Mouse (Mus musculus) midbrain, embryonic 11.5 days (tissue): ENCODE results near the gene Slc6a18. TPM values are rescaled to one million over a fixed set of nuclear protein-coding genes. Genes with fewer than 3 reads are reported as not detected.

Experiments used
- ATAC-seq: fragments of 200-750 bp; cut with Nextera tagmentation; 2 replicates; pipeline ENCODE4 v1.8.0; 2017; ENCODE audit warnings: moderate TSS enrichment, moderate library complexity; ENCODE audit not compliant: low FRiP score
- DNase-seq: peaks from one replicate; pipeline ENCODE4 v3.0.0; 2015; ENCODE audit warnings: low spot score; ENCODE audit errors: missing footprints
- H3K27ac ChIP-seq: fragments of 300-500 bp; sonication (generic); 2 replicates; pipeline ENCODE4 v1.5.1; 2014; ENCODE audit warnings: low read depth, low read length
- H3K27me3 ChIP-seq: fragments of 300-500 bp; sonication (generic); 2 replicates; pipeline ENCODE4 v1.6.1; 2014; ENCODE audit warnings: mild to moderate bottlenecking, low read length, moderate library complexity, mixed read lengths; ENCODE audit not compliant: control insufficient read depth, insufficient read depth
- H3K36me3 ChIP-seq: fragments of 300-500 bp; sonication (generic); 2 replicates; pipeline ENCODE4 v1.6.1; 2014; ENCODE audit warnings: mild to moderate bottlenecking, low read length, moderate library complexity, mixed read lengths; ENCODE audit not compliant: control insufficient read depth, insufficient read depth
- H3K4me1 ChIP-seq: fragments of 300-500 bp; sonication (generic); 2 replicates; pipeline ENCODE4 v1.6.1; 2014; ENCODE audit warnings: low read length; ENCODE audit not compliant: control insufficient read depth, insufficient read depth
- H3K4me2 ChIP-seq: fragments of 300-500 bp; sonication (generic); 2 replicates; pipeline ENCODE4 v1.6.1; 2014; ENCODE audit warnings: mild to moderate bottlenecking, moderate library complexity
- H3K4me3 ChIP-seq: fragments of 300-500 bp; sonication (generic); 2 replicates; pipeline ENCODE4 v1.5.1; 2014; ENCODE audit warnings: low read depth, low read length
- H3K9ac ChIP-seq: fragments of 300-500 bp; sonication (generic); 2 replicates; pipeline ENCODE4 v1.6.1; 2014; ENCODE audit warnings: low read length
- H3K9me3 ChIP-seq: fragments of 300-500 bp; sonication (generic); 2 replicates; pipeline ENCODE4 v1.6.1; 2016; ENCODE audit warnings: low read length; ENCODE audit not compliant: control insufficient read depth
- WGBS: fragments of 180-500 bp; shearing (Covaris S2); extraction: QIAGEN DNeasy Blood & Tissue Kit; methylation state at CpG from one replicate; pipeline ENCODE4 v1.1.7; 2014; 5-methylcytosine and 5-hydroxymethylcytosine counted together
- polyA plus RNA-seq: library from polyadenylated mRNA; unstranded; fragments of >200 nt; fragmentation: Nextera tagmentation; extraction: Ambion mirVana; gene quantifications from 2 replicates; pipeline ENCODE4 v1.2.1, GENCODE M21; 2014

The Slc6a18 gene
- polyA plus RNA-seq, 1 experiment from 2014 or later = not detected

DNA sequence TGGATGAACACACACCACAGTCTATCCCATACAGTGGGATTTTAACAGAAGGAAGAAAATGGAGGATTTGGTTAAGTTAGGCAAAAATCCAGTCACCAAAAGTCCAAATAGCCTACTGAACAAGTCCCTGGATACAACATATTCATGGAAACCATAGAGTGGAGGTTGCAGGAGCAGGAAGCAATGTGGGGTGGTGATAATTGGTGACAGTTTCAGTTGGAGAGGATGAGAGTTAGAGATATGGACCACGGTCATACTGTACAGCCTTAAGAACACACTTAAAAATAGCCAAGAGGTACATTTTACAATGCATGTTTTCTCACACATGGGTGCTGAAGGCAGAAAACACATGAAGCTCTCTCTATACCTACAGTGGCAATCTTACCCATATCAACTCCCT is 17.1 kb upstream of the Slc6a18 start:
- Histone ChIP-seq H3K4me3 (no peak overlapping the region), H3K9ac (no peak overlapping the region), H3K27ac (no peak overlapping the region), H3K4me2 (no peak overlapping the region), H3K9me3 (no peaks in the 10 kb centered on the region), H3K36me3 (no peaks in the 10 kb centered on the region), H3K27me3 (no peaks in the 10 kb centered on the region), H3K4me1 (no peaks in the 10 kb centered on the region)
- ATAC-seq = no peak
- DNase-seq = no peak
- WGBS = 78% methylated on average over 1 of the region's 1 CpGs

DNA sequence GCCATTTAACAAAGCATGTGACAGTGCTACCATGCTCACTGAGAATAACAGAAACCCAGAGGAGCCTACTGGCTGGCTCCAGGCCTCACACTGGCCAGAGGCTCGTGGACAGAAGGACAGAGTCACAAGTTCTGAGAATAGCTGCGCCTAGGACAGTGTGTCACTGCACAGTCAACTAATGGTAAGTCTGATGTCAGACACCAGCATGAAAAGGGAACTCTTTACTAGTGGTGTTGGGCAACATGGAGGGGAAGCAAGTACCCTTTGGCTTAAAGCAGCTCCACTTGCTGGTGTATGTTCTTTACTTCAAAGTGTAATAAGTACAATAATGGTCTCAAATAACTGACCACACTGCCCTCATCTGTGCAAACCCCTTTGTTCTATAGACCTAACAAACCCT is 15.5 kb upstream of the Slc6a18 start:
- H3K36me3 ChIP-seq = no peaks in the 10 kb centered on the region
- no peaks in the 10 kb centered on the region for H3K9me3 ChIP-seq
- ATAC-seq = no peak
- DNase-seq = no peak
- no peaks in the 10 kb centered on the region for H3K27me3 ChIP-seq
- H3K4me3 ChIP-seq = no peak overlapping the region
- H3K4me1 ChIP-seq = no peaks in the 10 kb centered on the region
- no peak overlapping the region for H3K27ac ChIP-seq
- H3K4me2 ChIP-seq = no peak overlapping the region
- H3K9ac ChIP-seq = no peak overlapping the region
- WGBS = 71% methylated on average over 2 of the region's 2 CpGs

DNA sequence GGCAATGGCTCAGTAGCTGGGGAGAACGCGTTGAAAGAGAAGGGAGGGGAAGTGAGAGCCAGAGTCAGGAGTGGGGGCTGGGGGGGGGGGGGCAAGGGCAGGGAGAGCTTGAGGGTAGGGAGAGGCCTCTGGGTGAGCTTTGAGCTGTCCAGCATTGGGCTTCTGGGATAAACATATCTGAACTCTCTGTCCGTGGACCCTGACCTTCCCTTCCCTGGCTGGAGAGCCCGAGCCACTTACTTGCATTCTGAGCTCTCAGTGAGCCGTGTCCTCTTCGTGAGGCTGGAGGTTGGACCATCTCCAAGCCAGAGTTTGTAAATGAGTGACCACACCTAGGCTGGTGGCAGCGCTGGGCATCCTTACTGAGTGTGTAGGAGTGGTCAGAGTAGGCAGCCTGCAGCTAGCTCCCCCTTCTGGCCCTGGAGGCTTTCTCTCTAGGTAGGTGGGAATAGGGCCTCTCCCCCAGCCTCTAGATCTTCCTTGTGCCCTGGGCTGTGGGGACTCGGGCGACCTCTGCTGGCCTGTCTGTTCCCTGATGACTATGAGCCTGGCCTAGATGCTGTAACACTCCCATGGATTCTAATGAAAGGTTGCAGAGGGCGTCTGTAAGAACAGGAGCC is 14.5 kb upstream of the Slc6a18 start:
- WGBS = 31% methylated on average over 10 of the region's 10 CpGs
- peak; percentile 85 for ATAC-seq
- no peak overlapping the region for H3K4me3 ChIP-seq

DNA sequence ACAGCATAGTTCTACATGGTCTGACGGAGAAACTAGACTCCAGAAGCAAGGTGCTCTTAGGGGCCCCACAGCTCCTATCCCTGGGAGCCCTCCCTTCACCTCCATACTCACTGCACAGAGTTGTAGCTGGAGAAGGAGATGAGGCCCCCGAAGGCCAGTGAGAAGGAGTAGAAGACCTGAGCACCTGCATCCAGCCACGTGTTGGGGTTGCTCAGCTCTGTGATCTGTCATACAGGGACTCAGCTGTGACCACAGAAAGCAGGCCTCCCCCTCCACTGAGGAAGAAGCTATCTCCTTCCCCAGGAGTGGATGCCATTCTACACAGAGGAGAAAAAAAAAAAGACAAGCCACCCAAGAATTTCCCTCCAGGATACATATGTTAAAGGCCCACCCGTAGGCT is 11.1 kb upstream of the Slc6a18 start:
- 85% methylated on average over 4 of the region's 4 CpGs for WGBS

More for the DNA sequence above, 14.5 kb upstream of the Slc6a18 start:
- Histone ChIP-seq H3K4me2 (no peak overlapping the region), H3K36me3 (no peaks in the 10 kb centered on the region), H3K9ac (no peak overlapping the region), H3K4me1 (no peaks in the 10 kb centered on the region), H3K27ac (no peak overlapping the region), H3K27me3 (no peaks in the 10 kb centered on the region), H3K9me3 (no peaks in the 10 kb centered on the region)
- DNase-seq = peak; percentile 94

DNA sequence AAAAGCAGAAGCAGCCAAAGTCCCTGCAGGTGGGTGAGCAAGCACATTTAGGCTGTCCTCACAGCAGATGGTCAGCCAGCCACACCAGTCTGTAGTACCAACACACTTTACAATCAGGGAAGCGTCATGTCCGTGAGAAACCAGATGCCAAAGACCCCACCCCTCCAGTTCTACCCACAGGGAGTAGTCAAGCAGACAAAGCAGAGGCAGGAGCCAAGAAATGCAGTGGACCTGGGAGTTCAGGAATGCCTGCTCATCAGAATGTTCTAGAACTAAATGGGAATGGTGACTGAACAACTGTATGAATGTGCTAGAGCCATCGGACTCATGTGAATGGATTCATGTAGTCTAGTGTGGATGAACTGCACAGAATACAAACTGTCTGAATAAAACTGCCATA is 9.8 kb upstream of the Slc6a18 start:
- Histone ChIP-seq H3K36me3 (no peaks in the 10 kb centered on the region), H3K4me1 (no peaks in the 10 kb centered on the region)
- ATAC-seq = no peak

More for the DNA sequence above, 11.1 kb upstream of the Slc6a18 start:
- Histone ChIP-seq H3K9ac (no peak overlapping the region), H3K27ac (no peak overlapping the region), H3K4me1 (no peaks in the 10 kb centered on the region), H3K4me2 (no peak overlapping the region), H3K9me3 (no peaks in the 10 kb centered on the region), H3K27me3 (no peaks in the 10 kb centered on the region), H3K4me3 (no peak overlapping the region), H3K36me3 (no peaks in the 10 kb centered on the region)
- ATAC-seq (no peak), DNase-seq (no peak)

DNA sequence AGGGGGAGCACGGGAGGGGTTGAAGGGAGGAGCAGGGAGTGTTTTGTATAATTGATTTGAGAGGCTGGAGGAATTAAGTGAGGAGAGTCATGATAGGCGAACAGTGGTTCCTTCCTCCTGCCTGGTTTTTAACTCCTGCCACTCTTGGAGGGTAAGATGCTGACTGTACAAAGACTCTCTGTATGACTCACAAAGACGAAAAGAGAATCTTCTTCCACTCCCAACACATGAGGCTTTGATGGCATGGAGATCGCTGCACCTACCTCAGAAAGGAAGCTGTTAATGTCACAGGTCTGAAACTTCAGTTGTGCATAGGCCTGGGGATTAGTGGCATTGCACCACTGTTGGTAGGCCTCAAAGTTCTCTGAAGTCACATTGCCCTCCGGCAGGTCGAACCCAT is 7.7 kb upstream of the Slc6a18 start:
- DNase-seq (no peak), ATAC-seq (no peak)
- no peak overlapping the region for H3K9ac ChIP-seq
- H3K4me2 ChIP-seq = no peak overlapping the region
- H3K36me3 ChIP-seq = no peaks in the 10 kb centered on the region
- H3K27me3 ChIP-seq = no peaks in the 10 kb centered on the region
- no peak overlapping the region for H3K4me3 ChIP-seq
- WGBS = 91% methylated on average over 6 of the region's 6 CpGs
- no peak overlapping the region for H3K27ac ChIP-seq
- H3K9me3 ChIP-seq = no peaks in the 10 kb centered on the region
- H3K4me1 ChIP-seq = no peaks in the 10 kb centered on the region

More for the DNA sequence above, 9.8 kb upstream of the Slc6a18 start:
- WGBS = 76% methylated on average over 3 of the region's 3 CpGs
- H3K27ac ChIP-seq = no peak overlapping the region
- DNase-seq = no peak
- H3K4me3 ChIP-seq = no peak overlapping the region
- no peaks in the 10 kb centered on the region for H3K27me3 ChIP-seq
- no peak overlapping the region for H3K9ac ChIP-seq
- H3K9me3 ChIP-seq = no peaks in the 10 kb centered on the region
- H3K4me2 ChIP-seq = no peak overlapping the region

DNA sequence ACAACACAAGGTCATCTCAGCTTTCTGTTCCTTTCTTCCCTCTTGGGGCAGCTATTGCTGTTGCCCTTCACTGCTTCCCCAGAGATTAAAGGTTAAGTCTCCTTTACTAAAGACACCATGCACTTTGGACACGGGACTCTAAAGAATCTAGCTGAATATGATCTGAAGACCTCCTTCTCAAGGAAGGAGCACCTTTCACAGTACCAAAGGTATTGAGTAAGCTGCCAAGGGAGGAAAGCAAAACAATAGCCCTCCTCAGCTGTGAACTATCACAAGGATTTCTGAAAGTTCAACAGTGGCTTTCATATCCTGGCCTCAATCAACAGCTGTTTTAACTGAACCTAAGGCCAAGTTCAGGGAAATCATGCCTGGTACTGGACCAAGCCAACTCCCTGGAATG is 6.6 kb upstream of the Slc6a18 start:
- 68% methylated on average over 1 of the region's 1 CpGs for WGBS

DNA sequence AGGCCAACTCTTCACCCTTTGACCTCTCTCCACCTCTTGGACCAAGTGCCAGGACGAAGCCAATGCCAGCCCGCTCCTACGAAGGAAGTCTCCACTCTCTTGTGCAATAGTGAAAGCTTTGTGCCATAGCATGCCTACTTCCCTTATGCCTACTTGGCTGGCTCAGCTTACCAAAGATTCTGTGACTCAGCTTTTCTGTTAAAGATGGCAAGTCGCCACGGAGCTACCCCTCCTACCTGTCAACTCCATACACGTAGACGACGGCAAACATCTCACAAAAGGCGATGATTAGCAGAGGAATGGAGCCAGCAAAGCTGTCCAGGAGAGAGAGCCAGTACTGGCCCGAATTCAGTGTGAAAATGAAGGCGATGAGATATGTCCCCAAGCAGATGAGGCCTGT is 5.9 kb upstream of the Slc6a18 start:
- Histone ChIP-seq H3K9me3 (no peaks in the 10 kb centered on the region), H3K4me1 (no peaks in the 10 kb centered on the region), H3K4me2 (no peak overlapping the region), H3K4me3 (no peak overlapping the region), H3K9ac (no peak overlapping the region), H3K27me3 (no peaks in the 10 kb centered on the region), H3K27ac (no peak overlapping the region), H3K36me3 (no peaks in the 10 kb centered on the region)
- DNase-seq (no peak), ATAC-seq (no peak)
- WGBS = 86% methylated on average over 11 of the region's 11 CpGs

More for the DNA sequence above, 6.6 kb upstream of the Slc6a18 start:
- Histone ChIP-seq H3K27ac (no peak overlapping the region), H3K9ac (no peak overlapping the region), H3K4me2 (no peak overlapping the region), H3K4me3 (no peak overlapping the region), H3K9me3 (no peaks in the 10 kb centered on the region), H3K4me1 (no peaks in the 10 kb centered on the region), H3K36me3 (no peaks in the 10 kb centered on the region), H3K27me3 (no peaks in the 10 kb centered on the region)
- DNase-seq (no peak), ATAC-seq (no peak)

DNA sequence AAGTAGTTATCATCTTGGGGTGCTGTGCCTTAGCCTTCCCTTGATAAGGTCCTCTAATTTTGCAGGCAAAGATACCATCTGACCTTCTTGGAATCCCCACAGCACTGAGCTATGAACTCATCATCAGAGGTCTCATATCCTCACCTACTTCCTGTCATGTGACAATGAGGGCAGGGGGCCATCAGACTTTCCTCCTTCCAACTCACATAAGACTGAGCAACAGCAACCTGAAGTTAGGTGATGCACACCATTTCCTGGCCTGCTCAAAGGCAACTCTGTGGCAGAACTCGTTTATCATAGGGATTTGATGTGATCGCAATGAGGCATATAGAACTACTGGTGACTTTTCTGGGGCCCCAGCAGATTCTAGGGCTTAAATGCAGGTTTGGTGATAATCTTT is 4.4 kb upstream of the Slc6a18 start:
- ATAC-seq (no peak), DNase-seq (no peak)
- Histone ChIP-seq H3K4me2 (no peak overlapping the region), H3K27ac (no peak overlapping the region), H3K4me3 (no peak overlapping the region), H3K9me3 (no peaks in the 10 kb centered on the region), H3K36me3 (no peaks in the 10 kb centered on the region), H3K9ac (no peak overlapping the region), H3K27me3 (no peaks in the 10 kb centered on the region), H3K4me1 (no peaks in the 10 kb centered on the region)
- 83% methylated on average over 2 of the region's 2 CpGs for WGBS
